Mouse (Mus musculus) embryonic stem cell, embryonic (primary cell): ENCODE measurements at regions not wholly inside any gene's neighbourhood (a gene's known extent, or its start where the extent isn't known, plus 50 kb on each side); places are given as distances from the start of the nearest gene placed in this dataset.

Experiments
- CTCF ChIA-PET, 4 experiments: fragments of 300-600 bp in 2 of 4; fragments of 350-600 bp in 2 of 4; sonication (Branson Sonifier 250); formaldehyde crosslinking; loops; one replicate each; lab custom pipeline; 2022; ENCODE audit warnings: inconsistent platforms in 2 of 4; lab: Charles Lee
- POLR2A ChIA-PET, 4 experiments: fragments of 300-600 bp in 2 of 4; fragments of 350-600 bp in 2 of 4; sonication (Branson Sonifier 250); formaldehyde crosslinking; loops; one replicate each; lab custom pipeline; 2022; ENCODE audit warnings: antibody characterized with exemption in 4 of 4, inconsistent platforms in 1 of 4; lab: Charles Lee

GRCm38 (mm10) chr17:54065187-54065795 lies 74.8 kb upstream of the Sult1c1 start:
- CTCF ChIA-PET = interaction anchor here (0.5 to 1.4 kb wide), 5 partner anchors 80 to 279 kb away, joined by 3 to 7 read pairs (median 5); no protein-coding TSS in a partner anchor
- POLR2A ChIA-PET = interaction anchor here in 1 of 4 experiments (0.5 kb wide), 1 partner anchor 174 kb away, joined by 3 read pairs; no protein-coding TSS in a partner anchor

DNA sequence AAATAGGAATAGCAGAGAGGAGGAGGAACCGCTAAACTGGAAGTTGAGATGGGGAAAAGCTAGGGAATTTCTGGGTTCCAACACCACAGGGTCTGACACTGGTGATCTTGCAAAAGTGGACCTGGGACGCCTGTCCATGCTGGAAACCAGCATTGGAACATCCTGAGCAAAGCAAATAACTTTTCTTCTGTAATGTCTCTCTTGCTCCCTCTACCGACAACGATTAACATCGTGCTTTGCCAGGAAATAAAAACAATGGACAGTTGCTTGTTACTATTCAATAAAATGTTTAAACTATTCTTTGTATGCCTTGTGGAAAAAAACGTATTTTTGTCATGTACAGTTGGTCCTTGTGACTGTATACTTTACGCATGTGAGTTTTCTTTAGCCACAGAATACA lies 70.8 kb upstream of the Sult1c1 start:
- CTCF ChIA-PET = interaction anchor here in 1 of 4 experiments (0.6 kb wide), 1 partner anchor 73 kb away, joined by 3 read pairs; no protein-coding TSS in a partner anchor

More for the DNA sequence above, 70.8 kb upstream of the Sult1c1 start:
- POLR2A ChIA-PET = no interaction called here
